Mouse (Mus musculus) olfactory bulb, adult 2 months (tissue): ENCODE data around the gene Ginm1.

ENCODE experiments used
- CTCF ChIP-seq: fragments of 200-500 bp; IDR thresholded peaks from 2 replicates; pipeline ENCODE4 v1.5.1; 2012; ENCODE audit warnings: low read depth, mild to moderate bottlenecking, low read length, moderate library complexity; ENCODE audit not compliant: insufficient read depth
- POLR2A ChIP-seq: fragments of 200-500 bp; IDR thresholded peaks from 2 replicates; pipeline ENCODE4 v1.6.1; 2012; ENCODE audit warnings: mild to moderate bottlenecking, low read depth, low read length, moderate library complexity; ENCODE audit not compliant: insufficient read depth

DNA sequence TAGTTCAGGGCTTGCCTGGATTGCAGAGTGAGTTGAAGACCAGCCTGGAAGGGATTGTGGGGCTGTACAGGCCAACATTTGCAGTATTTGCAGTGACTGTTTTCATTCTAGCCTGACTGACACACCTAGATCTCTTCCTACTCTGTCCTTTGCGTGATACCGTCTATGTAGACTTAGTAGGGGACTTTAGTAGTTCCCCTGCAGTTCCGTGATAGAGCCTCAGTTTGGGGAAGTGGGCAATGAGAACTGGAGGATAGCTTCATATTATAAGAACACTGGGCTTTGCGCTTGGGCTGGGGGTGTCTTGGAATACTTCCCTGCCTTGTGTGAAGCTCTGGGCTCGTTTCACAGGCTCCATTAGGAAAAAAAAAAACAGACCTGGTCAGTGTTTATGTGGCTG is 27.5 kb upstream of the Ginm1 start:
- no peak for TF ChIP-seq CTCF
- no peak for TF ChIP-seq POLR2A
